Mouse (Mus musculus): ENCODE measurements at regions not wholly inside any gene's neighbourhood (a gene's known extent, or its start where the extent isn't known, plus 50 kb on each side); places are given as distances from the start of the nearest gene placed in this dataset.

GRCm38 (mm10) chr9:33089977-33090376 lies 454.0 kb downstream of the Ets1 start:
- TF ChIP-seq CTCF (IDR thresholded peaks at IDR 0.05; ENCODE audit: low read depth, low read length) (no peak), GATA1 (IDR thresholded peaks at IDR 0.05; ENCODE audit: borderline replicate concordance, low read length) (no peak), GATA2 (IDR thresholded peaks at IDR 0.05; ENCODE audit: borderline replicate concordance, low read depth, low read length) (no peak)
